14 mouse cellular contexts compared by ENCODE assay signal in the genomic region with DNA sequence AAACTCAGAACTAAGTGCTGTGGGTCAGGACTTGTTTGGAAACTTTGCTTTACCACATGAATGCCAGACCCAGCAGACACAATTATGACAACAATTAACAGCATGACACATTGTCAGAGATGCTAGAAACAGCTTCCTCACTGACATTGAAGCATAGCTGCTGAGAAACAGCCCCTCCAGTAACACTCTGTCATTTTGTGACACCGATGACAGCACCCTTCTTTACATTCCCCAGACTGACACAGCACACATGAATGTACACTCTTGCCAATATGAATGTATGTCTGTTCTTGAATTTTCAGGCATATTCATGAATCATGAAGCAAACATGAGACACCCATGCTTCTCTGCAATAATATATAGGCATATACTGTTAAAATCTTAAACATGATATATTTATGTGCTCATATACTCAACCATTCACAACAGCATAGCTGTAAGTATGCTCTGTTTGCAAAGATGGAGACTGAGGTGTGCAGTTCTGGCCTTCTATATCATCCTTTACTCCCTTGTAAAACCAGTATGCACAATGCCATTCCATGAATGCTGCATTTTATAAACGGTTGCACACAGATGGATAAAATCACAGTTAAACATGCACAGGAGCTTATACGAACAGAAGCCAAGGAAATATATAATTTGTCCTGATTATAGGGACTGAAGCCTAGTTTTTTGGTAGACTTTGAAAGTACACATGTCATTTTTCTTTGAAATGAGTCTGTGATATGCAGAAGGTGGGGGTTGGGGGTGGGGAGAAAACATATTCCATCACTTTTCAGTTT.
"Had no signal": no experiment of that assay in that cellular context is flagged by ENCODE, and none has a peak within 500 bp of the region (broad histone marks: within the 10 kb centered on the region; RNA-seq: fewer than 3 reads in every experiment).

No protein-coding gene starts in this region.

- H3K36me3 ChIP-seq: midbrain, embryonic 10.5 days; midbrain, embryonic 12.5 days; neural tube, embryonic 12.5 days; stomach, embryonic 15.5 days had no signal

- ATAC-seq: midbrain, embryonic 16.5 days had no signal

- H3K9me3 ChIP-seq: midbrain, embryonic 10.5 days; midbrain, embryonic 12.5 days; neural tube, embryonic 12.5 days; stomach, embryonic 15.5 days had no signal

- H3K27me3 ChIP-seq: midbrain, embryonic 12.5 days; neural tube, embryonic 12.5 days; stomach, embryonic 15.5 days had no signal

- H3K4me3 ChIP-seq: midbrain, embryonic 10.5 days; midbrain, embryonic 12.5 days; neural tube, embryonic 12.5 days; stomach, embryonic 15.5 days had no signal

- H3K4me1 ChIP-seq: midbrain, embryonic 10.5 days; midbrain, embryonic 12.5 days; neural tube, embryonic 12.5 days; stomach, embryonic 15.5 days had no signal

- H3K27ac ChIP-seq: midbrain, embryonic 10.5 days; midbrain, embryonic 12.5 days; neural tube, embryonic 12.5 days; stomach, embryonic 15.5 days; stomach, postnatal 0 days had no signal

- DNase-seq: lung, adult 18-20 months; lung, embryonic 14.5 days; lung, postnatal 4 days; midbrain, embryonic 14.5 days; right cerebral cortex, postnatal 14 days; thymus, adult 2 months; thymus, postnatal 25 days; thymus, postnatal 4 days had no signal

- H3K4me2 ChIP-seq: lung, embryonic 14.5 days; midbrain, embryonic 12.5 days; neural tube, embryonic 12.5 days; stomach, embryonic 15.5 days had no signal

- H3K9ac ChIP-seq: lung, embryonic 14.5 days; midbrain, embryonic 12.5 days; neural tube, embryonic 12.5 days; stomach, embryonic 15.5 days had no signal
